Mouse (Mus musculus): ENCODE measurements around the gene Gse1. TPM values are rescaled to one million over a fixed set of nuclear protein-coding genes. Genes with fewer than 3 reads are reported as not detected.
A peak's percentile ranks its signal among the peaks of the same experiment; 100 is the strongest.

The Gse1 gene
- polyA plus RNA-seq, 1 experiment from 2014 or later: 6.9 TPM

DNA sequence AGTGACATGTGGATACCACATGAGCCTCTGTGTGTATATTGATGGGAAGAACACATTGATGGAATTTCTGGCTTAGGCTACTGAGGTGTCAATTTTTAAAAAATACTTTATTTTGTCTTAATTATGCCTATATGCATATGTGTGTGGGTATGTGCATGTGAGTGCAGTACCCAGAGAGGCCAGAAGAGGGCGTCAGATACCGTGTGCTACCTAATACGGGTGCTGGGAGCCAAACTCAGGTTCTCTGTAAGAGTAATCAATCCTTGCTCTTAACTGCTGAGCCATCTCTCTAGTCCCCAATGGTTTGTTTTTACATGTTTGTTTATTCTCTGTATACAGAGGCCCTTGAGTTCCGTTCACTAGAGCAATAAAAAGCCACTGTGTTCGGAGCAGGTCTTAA is 19.4 kb downstream of the Gse1 start:
- no peak overlapping the region for H3K9ac ChIP-seq (ENCODE audit: low read length)
- no peak for ATAC-seq (ENCODE audit: insufficient read depth, low FRiP score)
- no peaks in the 10 kb centered on the region for H3K27me3 ChIP-seq (ENCODE audit: control insufficient read depth, insufficient read depth, low read length)
- no peaks in the 10 kb centered on the region; the same call in 1 of the 2 replicates for H3K9me3 ChIP-seq (replicated peaks; ENCODE audit: control insufficient read depth, low read length)
- no peaks in the 10 kb centered on the region for H3K36me3 ChIP-seq (ENCODE audit: control insufficient read depth, insufficient read depth, low read length)
- H3K4me1 ChIP-seq (ENCODE audit: control insufficient read depth, insufficient read depth, low read length): peaks cover 28% of the 10 kb centered on the region
- no peak overlapping the region for H3K4me2 ChIP-seq (ENCODE audit: low read depth, low read length)
- 80% methylated on average over 5 of the region's 5 CpGs for WGBS
- no peak overlapping the region for H3K27ac ChIP-seq (ENCODE audit: low read length)
- H3K4me3 ChIP-seq (replicated peaks; ENCODE audit: low read length): no peak overlapping the region

DNA sequence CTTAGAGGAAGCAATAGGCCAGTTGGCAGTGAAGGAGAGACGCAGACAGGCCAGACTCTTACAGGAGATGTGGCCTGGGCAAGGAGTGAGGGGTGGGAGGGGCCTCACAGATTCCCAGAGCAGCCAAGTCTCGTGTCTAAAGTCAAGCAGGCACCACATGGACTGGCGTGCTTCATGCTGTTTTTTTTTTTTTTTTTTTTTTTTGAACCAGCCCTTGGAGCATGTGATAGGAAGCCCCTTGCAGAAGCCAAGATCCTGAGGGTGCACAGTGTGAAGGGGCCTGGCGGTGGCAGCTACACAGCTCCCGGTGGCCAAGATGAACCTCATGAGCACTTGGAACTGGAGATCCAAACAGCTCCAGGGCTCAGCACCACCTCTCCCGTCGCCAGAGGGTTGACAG is 19.8 kb downstream of the Gse1 start:
- Histone ChIP-seq H3K27ac (ENCODE audit: low read length) (peak overlapping the region; percentile 23; the same call in 1 of the 2 replicates), H3K27me3 (ENCODE audit: control insufficient read depth, insufficient read depth, low read length) (no peaks in the 10 kb centered on the region), H3K4me1 (ENCODE audit: control insufficient read depth, insufficient read depth, low read length) (peaks cover 28% of the 10 kb centered on the region), H3K4me3 (replicated peaks; ENCODE audit: low read length) (no peak overlapping the region), H3K36me3 (ENCODE audit: control insufficient read depth, insufficient read depth, low read length) (no peaks in the 10 kb centered on the region), H3K9me3 (replicated peaks; ENCODE audit: control insufficient read depth, low read length) (no peaks in the 10 kb centered on the region; the same call in 1 of the 2 replicates), H3K4me2 (ENCODE audit: low read depth, low read length) (no peak overlapping the region), H3K9ac (ENCODE audit: low read length) (no peak overlapping the region)
- 57% methylated on average over 7 of the region's 7 CpGs for WGBS
- ATAC-seq (ENCODE audit: insufficient read depth, low FRiP score): no peak

DNA sequence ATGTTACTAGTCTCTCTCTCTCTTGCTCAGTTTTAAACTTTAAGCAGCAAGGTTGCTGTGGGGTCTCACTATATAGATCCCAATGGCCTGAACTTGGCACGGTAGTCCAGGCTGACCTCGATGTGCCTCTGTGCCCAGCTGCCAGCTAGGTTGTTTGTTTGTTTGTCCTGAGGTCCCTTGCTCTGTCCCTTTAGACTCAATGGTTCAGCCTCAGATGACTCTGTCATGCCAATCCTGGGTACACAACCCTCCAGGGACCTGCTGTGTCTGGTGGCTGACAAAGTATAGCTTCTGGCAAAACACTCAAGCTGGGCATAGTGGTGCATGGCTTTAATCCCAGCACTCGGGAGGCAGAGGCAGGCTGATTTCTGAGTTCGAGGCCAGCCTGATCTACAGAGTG is 20.2 kb downstream of the Gse1 start:
- Histone ChIP-seq H3K9me3 (replicated peaks; ENCODE audit: control insufficient read depth, low read length) (no peaks in the 10 kb centered on the region; the same call in 1 of the 2 replicates), H3K36me3 (ENCODE audit: control insufficient read depth, insufficient read depth, low read length) (no peaks in the 10 kb centered on the region), H3K4me1 (ENCODE audit: control insufficient read depth, insufficient read depth, low read length) (peaks cover 28% of the 10 kb centered on the region), H3K4me3 (replicated peaks; ENCODE audit: low read length) (no peak overlapping the region), H3K4me2 (ENCODE audit: low read depth, low read length) (no peak overlapping the region), H3K27me3 (ENCODE audit: control insufficient read depth, insufficient read depth, low read length) (no peaks in the 10 kb centered on the region), H3K9ac (ENCODE audit: low read length) (no peak overlapping the region), H3K27ac (ENCODE audit: low read length) (peak overlapping the region; percentile 23; the same call in 1 of the 2 replicates)
- WGBS: 92% methylated on average over 4 of the region's 4 CpGs
- ATAC-seq (ENCODE audit: insufficient read depth, low FRiP score): no peak

DNA sequence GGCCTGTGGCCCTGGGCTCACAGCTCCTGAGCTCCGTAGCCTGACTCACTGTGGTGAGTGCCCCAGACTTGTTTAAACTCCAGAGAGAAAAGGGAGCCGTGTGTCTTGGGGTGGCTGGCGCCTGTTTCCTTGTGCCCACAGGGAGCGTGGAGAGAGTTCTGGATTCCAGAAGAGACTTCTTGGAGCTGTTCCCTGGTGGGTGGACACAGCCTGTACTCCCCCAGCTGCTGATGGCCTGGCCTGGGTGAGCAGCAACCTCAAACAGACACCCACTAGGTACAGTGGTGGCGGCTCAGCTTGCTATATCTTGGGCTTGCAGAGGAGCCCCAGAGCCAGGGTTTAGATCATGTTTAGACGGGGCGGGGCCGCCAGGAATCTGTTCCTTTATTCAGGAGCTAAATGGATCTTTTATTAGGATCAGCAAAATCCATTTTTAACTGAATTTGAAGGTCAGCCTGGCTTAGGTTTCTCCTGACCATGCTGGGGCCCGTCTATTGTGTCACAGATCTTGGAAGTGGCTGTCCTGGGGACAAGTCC is 21.6 kb downstream of the Gse1 start:
- H3K4me3 ChIP-seq (replicated peaks; ENCODE audit: low read length): no peak overlapping the region
- no peaks in the 10 kb centered on the region for H3K36me3 ChIP-seq (ENCODE audit: control insufficient read depth, insufficient read depth, low read length)
- H3K9ac ChIP-seq (ENCODE audit: low read length): peak overlapping the region; percentile 4; the same call in 1 of the 2 replicates
- H3K4me2 ChIP-seq (ENCODE audit: low read depth, low read length): no peak overlapping the region
- H3K27ac ChIP-seq (ENCODE audit: low read length): peak overlapping the region; percentile 23
- WGBS: 58% methylated on average over 9 of the region's 9 CpGs
- ATAC-seq (ENCODE audit: insufficient read depth, low FRiP score): no peak
- H3K27me3 ChIP-seq (ENCODE audit: control insufficient read depth, insufficient read depth, low read length): no peaks in the 10 kb centered on the region
- H3K4me1 ChIP-seq (ENCODE audit: control insufficient read depth, insufficient read depth, low read length): peaks cover 38% of the 10 kb centered on the region
- no peaks in the 10 kb centered on the region; the same call in 1 of the 2 replicates for H3K9me3 ChIP-seq (replicated peaks; ENCODE audit: control insufficient read depth, low read length)

DNA sequence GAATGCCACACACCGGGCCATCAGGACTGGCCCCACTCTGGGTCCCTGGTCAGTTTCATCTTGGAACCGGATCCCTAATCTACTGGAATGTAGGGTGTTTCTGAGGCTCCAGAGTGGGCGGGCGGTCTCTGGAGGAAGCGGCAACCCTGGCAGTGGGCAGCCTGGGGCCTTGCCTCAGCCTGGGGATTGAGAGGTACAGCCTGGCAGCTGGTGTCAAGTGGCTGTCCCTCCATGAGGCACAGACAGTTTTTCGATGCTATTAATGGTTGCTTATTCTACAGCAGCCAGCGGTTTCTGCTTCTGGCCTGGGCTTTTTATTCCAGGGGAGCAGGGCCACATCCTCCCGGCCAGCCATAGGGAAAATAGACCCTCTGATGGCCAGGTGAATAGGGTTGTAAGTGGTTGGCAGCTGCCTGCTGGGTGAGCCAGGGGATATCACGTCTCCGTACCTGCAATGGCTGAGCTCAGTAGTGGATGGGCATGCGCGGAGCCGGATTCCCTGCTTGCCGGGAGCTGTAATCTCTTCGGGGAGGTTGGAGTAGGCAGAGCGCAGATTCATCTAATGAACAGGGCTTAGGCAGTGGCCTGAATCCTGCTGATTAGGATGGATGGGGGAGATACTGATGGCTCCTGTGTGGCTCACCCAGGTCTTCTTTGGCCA is 22.6 kb downstream of the Gse1 start:
- Histone ChIP-seq H3K36me3 (ENCODE audit: control insufficient read depth, insufficient read depth, low read length) (no peaks in the 10 kb centered on the region), H3K4me3 (replicated peaks; ENCODE audit: low read length) (no peak overlapping the region), H3K27ac (ENCODE audit: low read length) (peak overlapping the region; percentile 45), H3K4me2 (ENCODE audit: low read depth, low read length) (no peak overlapping the region), H3K4me1 (ENCODE audit: control insufficient read depth, insufficient read depth, low read length) (peaks cover 43% of the 10 kb centered on the region), H3K9me3 (replicated peaks; ENCODE audit: control insufficient read depth, low read length) (no peaks in the 10 kb centered on the region; the same call in 1 of the 2 replicates), H3K9ac (ENCODE audit: low read length) (peak overlapping the region; percentile 48), H3K27me3 (ENCODE audit: control insufficient read depth, insufficient read depth, low read length) (no peaks in the 10 kb centered on the region)
- 72% methylated on average over 16 of the region's 16 CpGs for WGBS
- peak; percentile 8; the same call in 1 of the 2 replicates for ATAC-seq (ENCODE audit: insufficient read depth, low FRiP score)

DNA sequence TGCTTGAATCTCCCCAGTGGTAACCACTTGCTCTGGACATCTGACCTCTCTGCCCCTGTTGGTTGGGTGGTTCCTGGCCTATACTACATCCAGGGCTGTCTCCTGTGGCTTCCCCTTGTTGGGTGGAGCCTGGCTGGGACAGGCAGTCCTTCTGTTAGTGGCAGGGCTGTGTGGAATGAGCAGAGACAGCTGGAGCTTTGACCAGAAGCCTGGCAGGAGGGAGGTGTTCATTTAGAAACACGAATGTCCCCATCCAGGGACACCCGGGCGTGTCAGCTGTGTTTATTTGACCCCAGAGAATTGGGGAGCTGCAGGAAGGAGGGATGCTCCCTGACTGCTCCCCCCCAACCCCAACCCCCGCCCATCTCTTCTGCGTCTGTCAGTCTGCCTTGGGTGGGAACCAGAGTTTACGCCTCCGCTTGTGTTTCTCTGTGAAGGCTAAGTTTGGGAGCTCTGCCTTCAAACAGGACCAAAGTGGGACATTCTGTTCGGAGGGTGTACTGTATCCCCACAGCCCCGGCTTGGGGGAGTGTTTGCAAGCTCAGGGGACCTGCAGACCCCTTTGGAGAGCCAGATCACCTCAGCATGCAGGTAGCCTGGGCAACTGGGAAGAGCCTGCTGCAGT is 23.3 kb downstream of the Gse1 start:
- Histone ChIP-seq H3K36me3 (ENCODE audit: control insufficient read depth, insufficient read depth, low read length) (no peaks in the 10 kb centered on the region), H3K4me3 (replicated peaks; ENCODE audit: low read length) (no peak overlapping the region), H3K9ac (ENCODE audit: low read length) (peak overlapping the region; percentile 48), H3K27ac (ENCODE audit: low read length) (peak overlapping the region; percentile 45), H3K9me3 (replicated peaks; ENCODE audit: control insufficient read depth, low read length) (no peaks in the 10 kb centered on the region; the same call in 1 of the 2 replicates), H3K4me1 (ENCODE audit: control insufficient read depth, insufficient read depth, low read length) (peaks cover 49% of the 10 kb centered on the region), H3K27me3 (ENCODE audit: control insufficient read depth, insufficient read depth, low read length) (no peaks in the 10 kb centered on the region), H3K4me2 (ENCODE audit: low read depth, low read length) (no peak overlapping the region)
- peak; percentile 55; the same call in 1 of the 2 replicates for ATAC-seq (ENCODE audit: insufficient read depth, low FRiP score)
- 45% methylated on average over 9 of the region's 9 CpGs for WGBS

DNA sequence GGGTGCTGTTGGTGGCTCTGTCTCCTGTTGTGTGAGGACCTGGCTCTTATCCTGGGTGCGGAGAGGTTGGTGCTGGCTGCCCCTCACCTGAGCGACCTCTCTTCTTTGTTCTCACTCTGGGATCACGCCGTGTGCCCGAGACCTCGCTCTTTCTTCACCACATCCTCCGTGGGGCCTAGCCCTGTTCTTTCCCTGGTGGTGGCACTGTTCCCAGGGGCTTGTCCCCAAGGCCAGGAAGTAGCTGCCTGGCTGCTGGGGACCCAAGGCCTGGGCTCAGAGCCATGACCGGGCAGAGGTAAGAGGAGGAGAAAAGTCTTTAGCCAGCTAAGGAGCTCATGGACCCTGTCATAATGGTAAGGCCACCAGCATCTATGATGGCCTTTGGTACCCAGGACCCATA is 25.4 kb downstream of the Gse1 start:
- 71% methylated on average over 8 of the region's 8 CpGs for WGBS
- H3K9me3 ChIP-seq (replicated peaks; ENCODE audit: control insufficient read depth, low read length): no peaks in the 10 kb centered on the region
- peaks cover 62% of the 10 kb centered on the region for H3K4me1 ChIP-seq (ENCODE audit: control insufficient read depth, insufficient read depth, low read length)
- ATAC-seq (ENCODE audit: insufficient read depth, low FRiP score): no peak
- no peak overlapping the region for H3K4me2 ChIP-seq (ENCODE audit: low read depth, low read length)
- no peak overlapping the region for H3K4me3 ChIP-seq (replicated peaks; ENCODE audit: low read length)
- H3K9ac ChIP-seq (ENCODE audit: low read length): 0 out of 2 replicates have a peak overlapping the region, but pooled peaks have one; percentile 29
- no peaks in the 10 kb centered on the region for H3K36me3 ChIP-seq (ENCODE audit: control insufficient read depth, insufficient read depth, low read length)
- H3K27me3 ChIP-seq (ENCODE audit: control insufficient read depth, insufficient read depth, low read length): no peaks in the 10 kb centered on the region
- H3K27ac ChIP-seq (ENCODE audit: low read length): no peak overlapping the region

DNA sequence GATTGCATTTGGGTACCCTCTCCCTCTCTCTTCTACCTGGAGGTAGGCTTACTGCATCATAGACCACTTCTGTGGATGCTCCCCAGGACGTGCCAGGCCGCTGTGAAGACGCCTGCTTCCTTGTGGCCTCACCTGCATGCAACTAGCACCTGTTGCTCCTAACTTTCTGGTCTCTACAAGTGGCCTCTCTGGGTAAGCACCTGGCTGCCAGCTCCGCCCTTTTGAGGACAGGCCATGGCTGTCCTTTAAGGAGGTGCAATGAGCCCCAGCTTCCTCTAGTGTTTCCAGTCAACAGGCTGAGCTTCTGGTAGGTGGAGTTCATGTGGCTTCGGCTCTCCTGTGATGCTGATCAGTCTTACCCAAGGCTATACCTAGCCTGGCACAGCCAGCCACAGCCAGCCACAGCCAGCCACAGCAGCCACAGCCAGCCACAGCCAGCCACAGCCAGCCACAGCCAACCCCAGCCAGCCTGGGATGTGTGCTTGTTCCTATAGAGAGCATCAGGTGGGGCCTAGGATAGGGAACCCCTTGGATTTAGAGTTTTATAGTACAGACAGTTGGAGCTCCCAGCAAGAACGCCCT is 27.2 kb downstream of the Gse1 start:
- WGBS: 80% methylated on average over 6 of the region's 6 CpGs
- Histone ChIP-seq H3K9me3 (replicated peaks; ENCODE audit: control insufficient read depth, low read length) (no peaks in the 10 kb centered on the region), H3K4me2 (ENCODE audit: low read depth, low read length) (no peak overlapping the region), H3K27me3 (ENCODE audit: control insufficient read depth, insufficient read depth, low read length) (no peaks in the 10 kb centered on the region), H3K4me1 (ENCODE audit: control insufficient read depth, insufficient read depth, low read length) (peaks cover 59% of the 10 kb centered on the region), H3K4me3 (replicated peaks; ENCODE audit: low read length) (no peak overlapping the region), H3K36me3 (ENCODE audit: control insufficient read depth, insufficient read depth, low read length) (no peaks in the 10 kb centered on the region), H3K27ac (ENCODE audit: low read length) (no peak overlapping the region), H3K9ac (ENCODE audit: low read length) (no peak overlapping the region)
- no peak for ATAC-seq (ENCODE audit: insufficient read depth, low FRiP score)

DNA sequence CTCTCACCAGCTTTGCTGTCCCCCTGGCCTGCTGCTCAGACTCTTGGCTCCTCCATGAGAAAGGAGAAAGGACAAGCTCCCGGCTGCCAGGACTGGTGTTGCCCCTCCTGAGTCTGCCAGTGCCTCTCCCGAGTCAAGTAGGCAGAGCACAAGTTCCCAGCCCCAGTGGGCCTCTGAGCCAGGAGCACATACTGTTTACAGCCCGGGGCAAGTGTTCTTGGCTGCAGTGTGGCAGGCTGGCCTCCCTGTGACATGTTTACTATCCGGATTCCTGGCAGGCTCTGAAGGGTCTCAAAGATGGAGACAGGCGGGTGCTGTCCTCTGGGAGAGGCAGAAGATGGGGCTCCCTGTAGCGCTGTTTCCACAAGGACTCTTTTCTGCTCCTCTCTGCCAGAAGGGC is 28.7 kb downstream of the Gse1 start:
- Histone ChIP-seq H3K27me3 (ENCODE audit: control insufficient read depth, insufficient read depth, low read length) (no peaks in the 10 kb centered on the region), H3K9ac (ENCODE audit: low read length) (peak overlapping the region; percentile 46), H3K27ac (ENCODE audit: low read length) (peak overlapping the region; percentile 66), H3K36me3 (ENCODE audit: control insufficient read depth, insufficient read depth, low read length) (no peaks in the 10 kb centered on the region), H3K4me2 (ENCODE audit: low read depth, low read length) (no peak overlapping the region), H3K4me1 (ENCODE audit: control insufficient read depth, insufficient read depth, low read length) (peaks cover 59% of the 10 kb centered on the region), H3K4me3 (replicated peaks; ENCODE audit: low read length) (no peak overlapping the region), H3K9me3 (replicated peaks; ENCODE audit: control insufficient read depth, low read length) (no peaks in the 10 kb centered on the region)
- WGBS: 20% methylated on average over 6 of the region's 6 CpGs
- ATAC-seq (ENCODE audit: insufficient read depth, low FRiP score): no peak

Measured in stomach, embryonic 16.5 days (tissue).